1 mouse cellular context compared by ENCODE assay signal in the genomic region with DNA sequence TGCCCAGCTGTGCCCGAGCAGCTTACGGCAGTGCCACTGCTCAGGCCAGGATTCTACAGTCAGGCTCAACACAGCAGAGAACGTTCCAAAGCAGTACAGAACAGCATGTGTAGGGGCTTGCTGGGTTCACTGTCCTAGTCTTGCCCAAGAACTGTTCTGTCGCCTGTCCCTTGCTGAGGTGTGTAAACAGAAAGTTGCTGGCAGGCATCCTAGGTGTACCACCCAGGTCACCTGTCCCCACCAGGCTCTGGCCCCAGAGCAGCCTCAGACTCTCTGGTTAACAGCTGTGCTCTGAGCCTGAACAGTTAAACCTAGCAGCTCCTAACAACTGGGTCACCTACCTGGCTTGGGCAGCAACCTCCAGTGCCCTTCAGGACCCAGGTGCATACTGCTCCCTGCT.
TF ChIP-seq lines count a peak whose summit lies in the region.

No protein-coding gene starts in this region.

TF ChIP-seq in MEL, 35 proteins besides CTCF, POLR2A, EP300 and RAD21:
- no peak for TF ChIP-seq POLR2AphosphoS2 (IDR thresholded peaks at IDR 0.05; ENCODE audit: low read length)
- TF ChIP-seq CHD2 (IDR thresholded peaks at IDR 0.05; ENCODE audit: low read length), result no peak
- no peak for TF ChIP-seq ZKSCAN1 (IDR thresholded peaks at IDR 0.05; ENCODE audit: low read depth, low read length)
- no peak for TF ChIP-seq CHD1 (IDR thresholded peaks at IDR 0.05; ENCODE audit: low read depth, low read length)
- no peak for TF ChIP-seq MEF2A (IDR thresholded peaks at IDR 0.05; ENCODE audit: extremely low read depth, insufficient replicate concordance, low read depth, low read length, poor library complexity, severe bottlenecking)
- TF ChIP-seq BHLHE40 (IDR thresholded peaks at IDR 0.05; ENCODE audit: borderline replicate concordance, low read depth, low read length), result no peak
- no peak for TF ChIP-seq ZNF384 (IDR thresholded peaks at IDR 0.05; ENCODE audit: low read depth, low read length)
- TF ChIP-seq NRF1 (IDR thresholded peaks at IDR 0.05; ENCODE audit: insufficient read depth, low read depth, low read length, poor library complexity, severe bottlenecking), result no peak
- TF ChIP-seq ETS1 (IDR thresholded peaks at IDR 0.05; ENCODE audit: low read depth, low read length), result no peak
- TF ChIP-seq POLR2AphosphoS5 (IDR thresholded peaks at IDR 0.05; ENCODE audit: borderline replicate concordance, low read depth, low read length), result no peak
- TF ChIP-seq RCOR1 (IDR thresholded peaks at IDR 0.05; ENCODE audit: low read depth, low read length), result no peak
- no peak for TF ChIP-seq E2F4 (IDR thresholded peaks at IDR 0.05; ENCODE audit: borderline replicate concordance, low read depth, low read length)
- no peak for TF ChIP-seq USF2 (IDR thresholded peaks at IDR 0.05; ENCODE audit: borderline replicate concordance in 1 of 2, insufficient read depth in 1 of 2, low read depth in 1 of 2, low read length in 2 of 2)
- no peak for TF ChIP-seq MAZ (IDR thresholded peaks at IDR 0.05; ENCODE audit: low read depth, low read length)
- TF ChIP-seq TBP (IDR thresholded peaks at IDR 0.05; ENCODE audit: low read depth, low read length), result no peak
